Mouse (Mus musculus) CH12.LX (cell line): ENCODE results near the gene Hba-a1.
"Not testable (repeated sequence)": the region's sequence is repeated elsewhere in the genome, so short reads cannot be mapped to it uniquely, and the experiment has no call there.

Experiments
- MAZ ChIP-seq: IDR thresholded peaks from 2 replicates; pipeline ENCODE4 v1.6.1; 2012; ENCODE audit warnings: low read depth, mild to moderate bottlenecking, inconsistent platforms, low read length, improper control_type of control experiment, moderate library complexity
- POLR2A ChIP-seq: IDR thresholded peaks from 2 replicates; pipeline ENCODE4 v1.6.1; 2011; ENCODE audit warnings: low read depth, mild to moderate bottlenecking, improper control_type of control experiment, low read length

DNA sequence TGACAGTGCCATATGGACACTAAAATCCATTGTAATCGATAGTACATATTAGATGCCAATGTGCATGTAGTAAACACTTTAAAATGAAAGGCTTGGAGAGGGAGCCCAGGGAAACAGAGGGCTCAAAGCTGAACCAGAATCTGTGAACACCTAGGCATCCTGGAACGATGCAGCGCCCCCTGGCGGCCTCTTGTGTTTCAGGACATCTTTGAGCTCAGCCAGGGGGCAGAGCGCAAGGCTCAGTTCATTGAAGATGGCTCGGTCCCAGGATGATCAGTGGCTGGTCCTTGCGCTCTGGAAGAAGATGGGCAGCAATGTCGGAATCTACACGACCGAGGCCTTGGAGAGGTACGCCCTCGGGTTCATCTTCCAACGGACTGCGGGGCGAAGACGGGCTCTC is 16.6 kb downstream of the Hba-a1 start, which contains the start of gene Hbq1a:
- TF ChIP-seq MAZ, POLR2A: not testable (repeated sequence)
